Mouse (Mus musculus): ENCODE results near the gene Trim65. TPM values are rescaled to one million over a fixed set of nuclear protein-coding genes. Genes with fewer than 3 reads are reported as not detected.

The Trim65 gene
- total RNA-seq, 1 experiment, result 0.31 TPM

DNA sequence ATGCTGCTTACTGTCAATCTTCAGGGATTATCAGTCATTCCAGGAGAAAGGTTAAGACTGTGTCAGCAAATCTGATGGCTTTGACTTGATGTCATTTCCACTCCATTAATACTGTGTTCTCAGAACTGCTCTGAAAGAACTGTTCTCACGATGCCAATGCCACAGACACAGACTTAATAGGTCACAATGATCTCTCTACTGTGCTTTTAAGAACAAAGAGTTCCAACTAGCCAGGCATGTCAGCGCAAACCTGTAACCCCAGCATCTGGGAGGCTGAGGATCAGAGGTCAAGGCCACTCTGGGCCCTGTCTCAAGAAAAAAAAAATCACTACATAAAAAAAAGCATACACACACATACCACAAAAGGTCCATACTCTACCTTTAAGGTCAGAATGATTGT, 41.0 kb upstream of the Trim65 start:
- Histone ChIP-seq H3K9me3 (ENCODE audit: control insufficient read depth, insufficient read depth, low read depth, low read length) (no peaks in the 10 kb centered on the region), H3K4me1 (ENCODE audit: control insufficient read depth in 2 of 2, insufficient read depth in 2 of 2, low read length in 2 of 2, poor library complexity in 1 of 2) (no peaks in the 10 kb centered on the region; a peak in 2 of 4 replicates), H3K36me3 (ENCODE audit: control insufficient read depth, insufficient read depth, low read length, poor library complexity, severe bottlenecking) (peaks cover 9% of the 10 kb centered on the region; the same call in 1 of the 2 replicates), H3K9ac (ENCODE audit: insufficient read depth, low read depth, low read length, poor library complexity, severe bottlenecking) (no peak overlapping the region), H3K27ac (ENCODE audit: insufficient read depth, low read depth, low read length, poor library complexity, severe bottlenecking) (no peak overlapping the region), H3K4me3 (ENCODE audit: insufficient read depth in 1 of 2, low read depth in 1 of 2, low read length in 2 of 2, poor library complexity in 1 of 2, severe bottlenecking in 1 of 2) (no peak overlapping the region)
- no peak for DNase-seq (ENCODE audit: low read depth, low spot score)
- TF ChIP-seq ZNF384 (IDR thresholded peaks at IDR 0.05; ENCODE audit: low read depth, low read length) (no peak), ZC3H11A (IDR thresholded peaks at IDR 0.05; ENCODE audit: borderline replicate concordance, low read depth, low read length) (no peak), MAFK (IDR thresholded peaks at IDR 0.05; ENCODE audit: insufficient read depth, low read depth, low read length) (no peak), CHD2 (IDR thresholded peaks at IDR 0.05; ENCODE audit: low read depth, low read length) (no peak), HCFC1 (IDR thresholded peaks at IDR 0.05; ENCODE audit: borderline replicate concordance, insufficient read depth, low read length) (no peak)
- in situ Hi-C loops (cut with MboI; ENCODE audit: low sequenced_read_pairs in 2 of 2, unreplicated experiment in 2 of 2), result no loop called here

DNA sequence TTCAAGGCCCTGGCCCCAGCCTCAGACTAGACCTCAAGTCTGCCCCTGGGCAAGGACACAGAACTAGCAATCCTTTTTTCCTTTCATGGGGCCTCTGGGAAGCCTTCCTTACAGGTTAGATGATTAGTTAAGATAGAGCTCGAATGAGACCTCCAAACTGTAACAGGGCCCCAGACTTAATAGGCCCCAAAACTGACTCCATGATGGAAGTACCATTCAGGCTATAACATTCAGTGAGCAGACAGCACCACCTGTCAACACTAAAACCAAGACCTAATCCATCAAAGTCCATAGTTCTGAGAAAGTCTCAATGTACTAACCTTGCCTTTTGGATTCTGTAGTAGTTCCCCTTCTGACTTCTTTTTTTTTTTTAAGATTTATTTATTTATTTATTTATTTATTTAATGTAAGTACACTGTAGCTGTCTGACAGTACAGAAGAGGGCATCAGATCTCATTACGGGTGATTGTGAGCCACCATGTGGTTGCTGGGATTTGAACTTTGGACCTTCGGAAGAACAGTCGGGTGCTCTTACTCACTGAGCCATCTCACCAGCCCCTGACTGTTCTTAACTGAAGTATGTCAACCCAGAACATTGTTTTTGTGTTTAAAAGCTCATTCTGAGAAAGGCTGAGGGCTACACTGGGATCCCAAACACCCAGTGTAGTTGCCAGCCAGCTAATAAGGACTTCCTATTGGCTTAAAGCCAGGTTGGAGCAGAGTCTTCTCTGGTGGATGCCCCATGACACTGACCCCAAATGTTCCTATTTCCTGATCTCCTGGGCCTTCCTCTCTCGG, 39.3 kb upstream of the Trim65 start:
- Histone ChIP-seq H3K9me3 (ENCODE audit: control insufficient read depth, insufficient read depth, low read depth, low read length) (no peaks in the 10 kb centered on the region), H3K9ac (ENCODE audit: insufficient read depth, low read depth, low read length, poor library complexity, severe bottlenecking) (no peak overlapping the region), H3K4me3 (ENCODE audit: insufficient read depth in 1 of 2, low read depth in 1 of 2, low read length in 2 of 2, poor library complexity in 1 of 2, severe bottlenecking in 1 of 2) (no peak overlapping the region), H3K36me3 (ENCODE audit: control insufficient read depth, insufficient read depth, low read length, poor library complexity, severe bottlenecking) (peaks cover 9% of the 10 kb centered on the region; the same call in 1 of the 2 replicates), H3K4me1 (ENCODE audit: control insufficient read depth in 2 of 2, insufficient read depth in 2 of 2, low read length in 2 of 2, poor library complexity in 1 of 2) (no peaks in the 10 kb centered on the region; a peak in 2 of 4 replicates), H3K27ac (ENCODE audit: insufficient read depth, low read depth, low read length, poor library complexity, severe bottlenecking) (no peak overlapping the region)
- TF ChIP-seq CHD2 (IDR thresholded peaks at IDR 0.05; ENCODE audit: low read depth, low read length) (no peak), ZNF384 (IDR thresholded peaks at IDR 0.05; ENCODE audit: low read depth, low read length) (no peak), HCFC1 (IDR thresholded peaks at IDR 0.05; ENCODE audit: borderline replicate concordance, insufficient read depth, low read length) (no peak), MAFK (IDR thresholded peaks at IDR 0.05; ENCODE audit: insufficient read depth, low read depth, low read length) (no peak), ZC3H11A (IDR thresholded peaks at IDR 0.05; ENCODE audit: borderline replicate concordance, low read depth, low read length) (no peak)
- in situ Hi-C loops (cut with MboI; ENCODE audit: low sequenced_read_pairs in 2 of 2, unreplicated experiment in 2 of 2), result no loop called here
- DNase-seq (ENCODE audit: low read depth, low spot score), result no peak

GRCm38 (mm10) chr11:116169214-116169613, 38.3 kb upstream of the Trim65 start:
- Histone ChIP-seq H3K4me3 (ENCODE audit: insufficient read depth in 1 of 2, low read depth in 1 of 2, low read length in 2 of 2, poor library complexity in 1 of 2, severe bottlenecking in 1 of 2) (no peak overlapping the region), H3K9me3 (ENCODE audit: control insufficient read depth, insufficient read depth, low read depth, low read length) (no peaks in the 10 kb centered on the region), H3K9ac (ENCODE audit: insufficient read depth, low read depth, low read length, poor library complexity, severe bottlenecking) (no peak overlapping the region), H3K4me1 (ENCODE audit: control insufficient read depth in 2 of 2, insufficient read depth in 2 of 2, low read length in 2 of 2, poor library complexity in 1 of 2) (no peaks in the 10 kb centered on the region; a peak in 1 of 4 replicates), H3K27ac (ENCODE audit: insufficient read depth, low read depth, low read length, poor library complexity, severe bottlenecking) (no peak overlapping the region), H3K36me3 (ENCODE audit: control insufficient read depth, insufficient read depth, low read length, poor library complexity, severe bottlenecking) (peaks cover 6% of the 10 kb centered on the region; the same call in 1 of the 2 replicates)
- TF ChIP-seq MAFK (IDR thresholded peaks at IDR 0.05; ENCODE audit: insufficient read depth, low read depth, low read length), result no peak
- no peak for TF ChIP-seq CHD2 (IDR thresholded peaks at IDR 0.05; ENCODE audit: low read depth, low read length)
- TF ChIP-seq ZC3H11A (IDR thresholded peaks at IDR 0.05; ENCODE audit: borderline replicate concordance, low read depth, low read length), result no peak
- no peak for TF ChIP-seq HCFC1 (IDR thresholded peaks at IDR 0.05; ENCODE audit: borderline replicate concordance, insufficient read depth, low read length)
- TF ChIP-seq ZNF384 (IDR thresholded peaks at IDR 0.05; ENCODE audit: low read depth, low read length), result no peak
- in situ Hi-C loops (cut with MboI; ENCODE audit: low sequenced_read_pairs in 2 of 2, unreplicated experiment in 2 of 2), result no loop called here
- DNase-seq (ENCODE audit: low read depth, low spot score), result no peak

- 0 out of 2 replicates have a peak, but pooled peaks cover 3% of the 10 kb centered on the region for H3K36me3 ChIP-seq (ENCODE audit: control insufficient read depth, insufficient read depth, low read length, poor library complexity, severe bottlenecking)
- no peak for TF ChIP-seq MAFK (IDR thresholded peaks at IDR 0.05; ENCODE audit: insufficient read depth, low read depth, low read length)
- no peak for TF ChIP-seq CHD2 (IDR thresholded peaks at IDR 0.05; ENCODE audit: low read depth, low read length)
- peak; percentile 97 for TF ChIP-seq HCFC1 (IDR thresholded peaks at IDR 0.05; ENCODE audit: borderline replicate concordance, insufficient read depth, low read length)
- TF ChIP-seq ZC3H11A (IDR thresholded peaks at IDR 0.05; ENCODE audit: borderline replicate concordance, low read depth, low read length), result 0 out of 2 replicates have a peak, but pooled peaks have one; percentile 6
- TF ChIP-seq ZNF384 (IDR thresholded peaks at IDR 0.05; ENCODE audit: low read depth, low read length), result no peak
- no peak within 1 kb of the TSS for H3K27ac ChIP-seq (ENCODE audit: insufficient read depth, low read depth, low read length, poor library complexity, severe bottlenecking)
- H3K4me1 ChIP-seq (ENCODE audit: control insufficient read depth in 2 of 2, insufficient read depth in 2 of 2, low read length in 2 of 2, poor library complexity in 1 of 2), result no peaks in the 10 kb centered on the region; a peak in 1 of 4 replicates
- DNase-seq (ENCODE audit: low read depth, low spot score), result peak; percentile 91
- in situ Hi-C loops (cut with MboI; ENCODE audit: low sequenced_read_pairs in 2 of 2, unreplicated experiment in 2 of 2), result no loop called here
- H3K9ac ChIP-seq (ENCODE audit: insufficient read depth, low read depth, low read length, poor library complexity, severe bottlenecking), result peak within 1 kb of the TSS; percentile 84
- peak within 1 kb of the TSS; percentile 75 to 79 for H3K4me3 ChIP-seq (ENCODE audit: insufficient read depth in 1 of 2, low read depth in 1 of 2, low read length in 2 of 2, poor library complexity in 1 of 2, severe bottlenecking in 1 of 2)
- no peaks in the 10 kb centered on the region for H3K9me3 ChIP-seq (ENCODE audit: control insufficient read depth, insufficient read depth, low read depth, low read length)
These were observed 37.0 kb upstream of the Trim65 start, which contains the start of gene Fbf1 for GRCm38 (mm10) chr11:116167884-116168439. Gene Fbf1, minus strand, starts transcription at chr11:116168166.

Data from ES-E14 (cell line).